Mouse (Mus musculus) lung, adult 18-20 months (tissue): ENCODE data around the gene Tcn2.
"Not testable (repeated sequence)": the region's sequence is repeated elsewhere in the genome, so short reads cannot be mapped to it uniquely, and the experiment has no call there.

Source experiments
- DNase-seq, 2 experiments: peaks; one replicate each; pipeline ENCODE4 v3.0.0; 2022; ENCODE audit warnings: mixed read lengths in 2 of 2

Gene Tcn2

GRCm38 (mm10) chr11:3925916-3926315, 6.0 kb downstream of the Tcn2 start:
- no peak for DNase-seq

- DNase-seq = no peak
These were observed 9.2 kb downstream of the Tcn2 start for GRCm38 (mm10) chr11:3922731-3923130.

GRCm38 (mm10) chr11:3922115-3922514, 9.8 kb downstream of the Tcn2 start:
- no peak for DNase-seq

GRCm38 (mm10) chr11:3921281-3921850, 10.6 kb downstream of the Tcn2 start:
- peak; percentile 40 to 69 for DNase-seq

- DNase-seq = no peak
These were observed 11.5 kb downstream of the Tcn2 start for GRCm38 (mm10) chr11:3920476-3920875.

GRCm38 (mm10) chr11:3918738-3919137, 13.2 kb downstream of the Tcn2 start:
- DNase-seq = peak in 1 of 2 experiments; percentile 39

- peak; percentile 80 to 86 for DNase-seq
These were observed 17.7 kb downstream of the Tcn2 start, which contains the start of gene Slc35e4 for GRCm38 (mm10) chr11:3914109-3914840. Gene Slc35e4 (minus strand): TSS chr11:3914664.

GRCm38 (mm10) chr11:3913316-3914108, 18.4 kb downstream of the Tcn2 start:
- peak; percentile 97 to 98 for DNase-seq

- peak; percentile 48 to 49 for DNase-seq
These were observed 19.1 kb downstream of the Tcn2 start for GRCm38 (mm10) chr11:3912875-3913271.

GRCm38 (mm10) chr11:3912100-3912874, 19.7 kb downstream of the Tcn2 start:
- DNase-seq = peak in 1 of 2 experiments; percentile 46

- DNase-seq = not testable (repeated sequence)
These were observed 20.5 kb downstream of the Tcn2 start for GRCm38 (mm10) chr11:3911440-3911839.

GRCm38 (mm10) chr11:3910513-3911310, 21.2 kb downstream of the Tcn2 start:
- DNase-seq = peak; percentile 42 to 56

GRCm38 (mm10) chr11:3909236-3909635, 22.7 kb downstream of the Tcn2 start:
- DNase-seq = no peak

GRCm38 (mm10) chr11:3905446-3905845, 26.5 kb downstream of the Tcn2 start:
- no peak for DNase-seq

- no peak for DNase-seq
These were observed 27.3 kb downstream of the Tcn2 start for GRCm38 (mm10) chr11:3904673-3905072.

- peak; percentile 93 to 96 for DNase-seq
These were observed 28.9 kb downstream of the Tcn2 start for GRCm38 (mm10) chr11:3903046-3903445.

- DNase-seq = peak in 1 of 2 experiments; percentile 53
These were observed 29.4 kb downstream of the Tcn2 start for GRCm38 (mm10) chr11:3902516-3902915.

GRCm38 (mm10) chr11:3900296-3900695, 31.7 kb downstream of the Tcn2 start:
- DNase-seq = no peak

GRCm38 (mm10) chr11:3895933-3896332, 36.0 kb downstream of the Tcn2 start:
- DNase-seq = no peak

- DNase-seq = peak in 1 of 2 experiments; percentile 19
These were observed 36.5 kb downstream of the Tcn2 start for GRCm38 (mm10) chr11:3895458-3895857.

GRCm38 (mm10) chr11:3894406-3895281, 37.3 kb downstream of the Tcn2 start, which contains the start of the genes 4921536K21Rik and Dusp18:
Gene 4921536K21Rik (minus strand): TSS chr11:3895098.
Gene Dusp18 (plus strand): TSS chr11:3895240.
- peak; percentile 96 to 97 for DNase-seq
